Mouse (Mus musculus): ENCODE data around the gene Hist2h3b. TPM values are rescaled to one million over a fixed set of nuclear protein-coding genes. Genes with fewer than 3 reads are reported as not detected.
"Not testable (repeated sequence)": the region's sequence is repeated elsewhere in the genome, so short reads cannot be mapped to it uniquely, and the experiment has no call there.

Gene Hist2h3b
- polyA plus RNA-seq, 1 experiment from 2014 or later, result 28.3 TPM

GRCm38 (mm10) chr3:96290727-96291126, 22.3 kb downstream of the Hist2h3b start:
- not testable (repeated sequence) for H3K4me2 ChIP-seq; H3K27ac ChIP-seq (replicated peaks); H3K4me1 ChIP-seq; H3K9ac ChIP-seq; ATAC-seq (ENCODE audit: extremely low read depth, insufficient number of reproducible peaks, low FRiP score, low TSS enrichment); H3K36me3 ChIP-seq; H3K4me3 ChIP-seq; H3K9me3 ChIP-seq
- WGBS, result 80% methylated on average over 3 of the region's 3 CpGs
- peaks cover 25% of the 10 kb centered on the region for H3K27me3 ChIP-seq (replicated peaks)

- Histone ChIP-seq H3K4me2 (no peak overlapping the region), H3K9me3 (no peaks in the 10 kb centered on the region), H3K36me3 (no peaks in the 10 kb centered on the region), H3K27ac (replicated peaks) (no peak overlapping the region), H3K27me3 (replicated peaks) (peaks cover 18% of the 10 kb centered on the region), H3K4me1 (no peaks in the 10 kb centered on the region), H3K4me3 (no peak overlapping the region), H3K9ac (no peak overlapping the region)
- 64% methylated on average over 6 of the region's 6 CpGs for WGBS
- ATAC-seq (ENCODE audit: extremely low read depth, insufficient number of reproducible peaks, low FRiP score, low TSS enrichment), result no peak
Measured at GRCm38 (mm10) chr3:96292641-96293040, 24.2 kb downstream of the Hist2h3b start.

DNA sequence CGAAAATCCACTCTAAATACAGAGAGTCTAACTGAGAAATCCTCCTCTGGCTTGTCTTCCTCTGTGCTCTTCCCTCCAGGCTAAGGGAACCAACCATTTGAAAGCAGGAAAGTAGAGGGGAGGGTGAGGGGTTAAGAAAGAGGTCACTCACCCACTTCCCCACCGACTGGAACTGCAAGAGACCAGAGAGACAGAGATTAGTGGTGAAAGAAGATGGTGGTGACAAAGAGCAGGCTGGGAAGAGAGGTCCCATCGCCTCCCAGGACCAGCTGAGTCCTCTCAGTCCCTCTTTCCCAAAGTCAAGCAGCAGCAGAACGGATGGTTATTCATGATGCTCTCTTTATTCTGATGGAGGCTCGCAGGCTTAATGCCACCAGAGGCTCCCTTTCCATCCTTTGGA, 24.9 kb downstream of the Hist2h3b start:
- Histone ChIP-seq H3K27me3 (replicated peaks) (peaks cover 18% of the 10 kb centered on the region), H3K4me2 (no peak overlapping the region), H3K9me3 (no peaks in the 10 kb centered on the region), H3K4me3 (no peak overlapping the region), H3K27ac (replicated peaks) (no peak overlapping the region), H3K4me1 (no peaks in the 10 kb centered on the region), H3K36me3 (no peaks in the 10 kb centered on the region), H3K9ac (no peak overlapping the region)
- 44% methylated on average over 5 of the region's 5 CpGs for WGBS
- ATAC-seq (ENCODE audit: extremely low read depth, insufficient number of reproducible peaks, low FRiP score, low TSS enrichment), result no peak

DNA sequence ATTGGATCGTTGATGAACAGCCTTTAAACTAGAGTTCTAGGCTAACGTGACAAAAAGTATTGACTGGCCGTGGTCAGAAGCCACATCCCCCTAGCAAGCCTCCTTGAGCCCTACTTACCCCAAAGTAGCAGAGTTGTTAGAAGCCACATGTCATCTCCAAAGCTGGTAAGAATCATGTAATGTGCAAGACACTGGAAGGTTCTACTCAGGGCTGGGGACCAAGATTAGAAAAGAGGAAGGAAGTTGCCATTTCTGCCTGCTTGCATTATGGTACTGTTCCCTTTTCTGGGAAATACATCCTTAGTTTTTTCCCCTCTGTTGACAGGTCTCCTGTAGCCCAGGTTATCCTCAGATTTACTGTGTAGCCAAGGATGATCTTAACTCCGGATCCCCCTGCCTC, 25.3 kb downstream of the Hist2h3b start, which contains the start of gene Fcgr1:
Gene Fcgr1, minus strand, starts transcription at position 183 of the 400 bp plus-strand sequence.
- WGBS, result 78% methylated on average over 4 of the region's 4 CpGs
- no peaks in the 10 kb centered on the region for H3K4me1 ChIP-seq
- no peak within 1 kb of the TSS for H3K9ac ChIP-seq
- peaks cover 18% of the 10 kb centered on the region for H3K27me3 ChIP-seq (replicated peaks)
- no peak within 1 kb of the TSS for H3K4me3 ChIP-seq
- H3K36me3 ChIP-seq, result no peaks in the 10 kb centered on the region
- no peak for ATAC-seq (ENCODE audit: extremely low read depth, insufficient number of reproducible peaks, low FRiP score, low TSS enrichment)
- H3K9me3 ChIP-seq, result no peaks in the 10 kb centered on the region
- no peak within 1 kb of the TSS for H3K4me2 ChIP-seq
- no peak within 1 kb of the TSS for H3K27ac ChIP-seq (replicated peaks)

GRCm38 (mm10) chr3:96298360-96298759, 29.9 kb downstream of the Hist2h3b start:
- peaks cover 28% of the 10 kb centered on the region for H3K27me3 ChIP-seq (replicated peaks)
- no peaks in the 10 kb centered on the region for H3K36me3 ChIP-seq
- ATAC-seq (ENCODE audit: extremely low read depth, insufficient number of reproducible peaks, low FRiP score, low TSS enrichment), result no peak
- no peaks in the 10 kb centered on the region for H3K9me3 ChIP-seq
- WGBS, result 85% methylated on average over 4 of the region's 4 CpGs
- H3K4me1 ChIP-seq, result no peaks in the 10 kb centered on the region
- no peak overlapping the region for H3K27ac ChIP-seq (replicated peaks)
- no peak overlapping the region for H3K9ac ChIP-seq
- no peak overlapping the region for H3K4me3 ChIP-seq
- no peak overlapping the region for H3K4me2 ChIP-seq

DNA sequence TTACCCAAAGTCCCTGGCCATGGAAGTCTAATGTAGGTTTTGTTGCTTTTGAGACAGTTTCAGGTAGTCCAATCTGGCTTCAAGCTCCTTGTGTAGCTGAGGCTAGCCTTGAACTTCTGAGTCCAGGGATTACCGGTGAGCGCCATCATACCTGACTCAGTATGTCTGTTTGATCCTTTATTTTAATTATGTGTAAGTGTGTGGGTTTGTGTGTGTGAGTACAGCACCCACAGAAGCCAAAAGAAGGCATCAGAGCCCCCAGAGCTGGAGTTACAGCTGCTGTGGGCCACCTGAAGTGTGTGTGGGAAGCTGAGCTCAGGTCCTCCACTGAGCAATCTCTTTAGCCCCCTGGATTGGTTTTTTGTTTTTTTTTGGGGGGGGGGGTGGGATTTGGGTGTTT, 31.1 kb downstream of the Hist2h3b start:
- Histone ChIP-seq H3K9ac (no peak overlapping the region), H3K4me3 (no peak overlapping the region), H3K36me3 (no peaks in the 10 kb centered on the region), H3K4me1 (no peaks in the 10 kb centered on the region), H3K4me2 (no peak overlapping the region), H3K9me3 (no peaks in the 10 kb centered on the region), H3K27ac (replicated peaks) (no peak overlapping the region), H3K27me3 (replicated peaks) (peaks cover 26% of the 10 kb centered on the region)
- 86% methylated on average over 2 of the region's 2 CpGs for WGBS
- no peak for ATAC-seq (ENCODE audit: extremely low read depth, insufficient number of reproducible peaks, low FRiP score, low TSS enrichment)

GRCm38 (mm10) chr3:96300706-96301529, 32.5 kb downstream of the Hist2h3b start:
- 59% methylated on average over 26 of the region's 26 CpGs for WGBS
- no peak overlapping the region for H3K27ac ChIP-seq (replicated peaks)
- no peaks in the 10 kb centered on the region for H3K9me3 ChIP-seq
- no peaks in the 10 kb centered on the region for H3K4me1 ChIP-seq
- no peak for ATAC-seq (ENCODE audit: extremely low read depth, insufficient number of reproducible peaks, low FRiP score, low TSS enrichment)
- H3K36me3 ChIP-seq, result no peaks in the 10 kb centered on the region
- peak overlapping the region; percentile 41 for H3K4me3 ChIP-seq
- H3K4me2 ChIP-seq, result peak overlapping the region; percentile 63
- H3K27me3 ChIP-seq (replicated peaks), result peaks cover 29% of the 10 kb centered on the region
- H3K9ac ChIP-seq, result peak overlapping the region; percentile 61

DNA sequence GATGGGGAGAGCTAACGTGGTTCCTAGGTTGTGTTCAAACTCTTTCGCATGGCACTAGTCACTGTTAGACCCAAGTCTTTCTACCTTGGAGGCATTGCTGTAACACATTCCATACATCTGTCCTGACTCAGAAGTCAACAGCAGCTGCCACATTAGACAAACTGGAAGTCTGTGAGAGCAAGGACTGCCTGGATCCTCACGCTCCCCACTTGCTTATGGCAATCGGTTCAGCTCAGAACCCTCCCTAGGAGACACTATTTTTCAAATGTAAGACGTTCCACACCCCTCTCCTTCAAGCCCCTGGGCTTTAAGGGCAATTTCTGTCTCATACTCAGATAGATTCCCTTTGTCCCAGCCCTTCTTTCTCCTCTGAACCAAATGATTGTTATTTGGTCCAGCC, 33.6 kb downstream of the Hist2h3b start:
- 70% methylated on average over 5 of the region's 5 CpGs for WGBS
- H3K4me2 ChIP-seq, result no peak overlapping the region
- ATAC-seq (ENCODE audit: extremely low read depth, insufficient number of reproducible peaks, low FRiP score, low TSS enrichment), result no peak

GRCm38 (mm10) chr3:96306506-96306905, 38.1 kb downstream of the Hist2h3b start:
- H3K27ac ChIP-seq (replicated peaks), result no peak overlapping the region
- H3K4me3 ChIP-seq, result no peak overlapping the region
- H3K36me3 ChIP-seq, result no peaks in the 10 kb centered on the region
- H3K27me3 ChIP-seq (replicated peaks), result peaks cover 29% of the 10 kb centered on the region
- WGBS, result 71% methylated on average over 9 of the region's 9 CpGs
- H3K9ac ChIP-seq, result no peak overlapping the region
- no peak for ATAC-seq (ENCODE audit: extremely low read depth, insufficient number of reproducible peaks, low FRiP score, low TSS enrichment)
- no peaks in the 10 kb centered on the region for H3K9me3 ChIP-seq
- no peaks in the 10 kb centered on the region for H3K4me1 ChIP-seq
- H3K4me2 ChIP-seq, result no peak overlapping the region

More for the DNA sequence above, 33.6 kb downstream of the Hist2h3b start:
- Histone ChIP-seq H3K9me3 (no peaks in the 10 kb centered on the region), H3K9ac (no peak overlapping the region), H3K27ac (replicated peaks) (no peak overlapping the region), H3K36me3 (no peaks in the 10 kb centered on the region), H3K4me3 (no peak overlapping the region), H3K4me1 (no peaks in the 10 kb centered on the region), H3K27me3 (replicated peaks) (peaks cover 32% of the 10 kb centered on the region)

GRCm38 (mm10) chr3:96309441-96309840, 41.0 kb downstream of the Hist2h3b start:
- no peak overlapping the region for H3K4me3 ChIP-seq
- peaks cover 15% of the 10 kb centered on the region for H3K27me3 ChIP-seq (replicated peaks)
- WGBS, result 41% methylated on average over 3 of the region's 3 CpGs
- H3K4me1 ChIP-seq, result no peaks in the 10 kb centered on the region
- no peak overlapping the region for H3K27ac ChIP-seq (replicated peaks)
- ATAC-seq (ENCODE audit: extremely low read depth, insufficient number of reproducible peaks, low FRiP score, low TSS enrichment), result no peak
- H3K9ac ChIP-seq, result no peak overlapping the region
- no peak overlapping the region for H3K4me2 ChIP-seq
- H3K9me3 ChIP-seq, result no peaks in the 10 kb centered on the region
- H3K36me3 ChIP-seq, result no peaks in the 10 kb centered on the region

- H3K4me3 ChIP-seq, result no peak overlapping the region
- H3K27me3 ChIP-seq (replicated peaks), result peaks cover 4% of the 10 kb centered on the region; the same call in 1 of the 2 replicates
- H3K4me1 ChIP-seq, result no peaks in the 10 kb centered on the region
- H3K9ac ChIP-seq, result no peak overlapping the region
- no peak for ATAC-seq (ENCODE audit: extremely low read depth, insufficient number of reproducible peaks, low FRiP score, low TSS enrichment)
- H3K4me2 ChIP-seq, result no peak overlapping the region
- 50% methylated on average over 8 of the region's 8 CpGs for WGBS
- no peaks in the 10 kb centered on the region for H3K9me3 ChIP-seq
- no peak overlapping the region for H3K27ac ChIP-seq (replicated peaks)
- H3K36me3 ChIP-seq, result no peaks in the 10 kb centered on the region
Measured at GRCm38 (mm10) chr3:96312341-96313098, 44.1 kb downstream of the Hist2h3b start.

Measured in heart, embryonic 13.5 days (tissue).